Mouse (Mus musculus) kidney, adult 9 months (tissue): ENCODE data around the gene Pla2g2c.

Experiments used
- DNase-seq: peaks from one replicate; pipeline ENCODE4 v3.0.0; 2022

Pla2g2c gene

DNA sequence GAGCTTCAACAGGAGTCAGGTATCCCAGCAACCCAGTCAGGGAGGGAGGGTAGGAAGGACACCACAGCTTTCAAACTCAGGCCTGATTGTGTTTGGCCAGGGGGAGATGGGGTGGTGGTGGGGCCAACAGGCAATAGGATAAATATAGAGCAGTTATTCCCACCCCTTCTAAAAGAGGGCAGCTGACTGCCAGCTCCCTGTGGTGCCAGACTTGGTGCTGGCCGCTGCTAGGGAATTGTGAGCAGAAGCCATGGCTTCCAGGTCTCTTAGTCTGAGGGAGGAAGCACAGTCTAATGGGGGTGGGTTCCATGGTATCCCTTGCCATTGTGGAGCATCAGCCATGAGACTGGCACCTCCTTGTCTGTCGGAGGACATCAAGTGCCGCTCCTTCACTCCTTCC lies 29.0 kb downstream of the Pla2g2c start:
- DNase-seq: no peak

DNA sequence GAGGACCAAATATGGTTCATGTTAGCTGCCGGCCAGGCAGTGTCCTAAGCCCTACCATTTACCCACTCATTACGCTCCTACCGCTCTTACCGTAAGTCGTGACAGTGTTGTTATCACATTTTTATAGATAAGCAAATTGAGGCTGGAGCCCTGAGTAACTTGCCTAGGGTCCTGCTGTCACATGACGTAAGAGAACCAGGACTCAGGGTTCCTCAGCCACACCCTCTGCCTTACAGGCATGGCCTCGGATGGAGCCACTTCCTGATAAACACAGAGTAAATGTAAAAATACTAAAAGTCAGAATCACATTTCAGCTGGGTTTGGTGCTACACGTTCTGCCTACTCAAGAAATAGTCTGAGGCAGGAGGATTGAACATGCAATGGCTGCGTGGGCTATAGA lies 29.8 kb downstream of the Pla2g2c start:
- no peak for DNase-seq

DNA sequence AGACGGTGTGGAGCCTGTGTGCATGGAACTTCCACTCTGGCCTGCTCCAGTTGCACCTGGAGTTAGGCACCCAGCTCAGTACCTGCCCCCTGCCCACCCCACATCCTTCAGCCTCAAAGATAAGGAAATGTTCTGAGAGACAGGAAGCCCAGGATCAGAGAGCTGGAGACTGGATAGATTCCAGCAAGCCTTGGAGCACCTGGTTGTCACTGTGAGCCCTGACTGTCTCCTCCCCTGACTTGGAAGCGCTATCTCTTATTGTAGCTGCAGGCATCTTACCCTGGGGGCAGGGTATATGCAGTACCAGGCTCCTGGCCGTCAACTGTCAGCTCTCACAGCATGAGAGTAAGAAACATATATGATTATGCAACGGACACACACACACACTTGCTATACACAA lies 30.8 kb downstream of the Pla2g2c start:
- no peak for DNase-seq

DNA sequence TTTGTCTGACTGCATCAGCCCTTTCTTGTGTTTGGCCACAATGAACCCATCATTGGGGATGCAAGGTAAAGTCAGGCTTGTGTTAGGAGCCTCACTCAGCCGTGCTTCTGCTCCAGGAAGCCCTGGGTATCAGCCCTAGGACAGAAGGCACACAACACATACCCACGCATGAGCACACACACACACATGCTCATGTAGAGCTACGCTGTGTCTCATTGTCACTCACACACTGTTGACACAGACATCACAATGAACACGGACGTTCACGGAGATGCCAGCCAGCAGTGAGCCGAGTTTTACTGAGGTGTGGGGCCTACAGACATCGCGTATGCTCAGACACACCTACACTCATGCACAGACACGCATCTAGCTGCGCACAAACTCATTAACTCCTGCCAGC lies 31.4 kb downstream of the Pla2g2c start:
- no peak for DNase-seq

DNA sequence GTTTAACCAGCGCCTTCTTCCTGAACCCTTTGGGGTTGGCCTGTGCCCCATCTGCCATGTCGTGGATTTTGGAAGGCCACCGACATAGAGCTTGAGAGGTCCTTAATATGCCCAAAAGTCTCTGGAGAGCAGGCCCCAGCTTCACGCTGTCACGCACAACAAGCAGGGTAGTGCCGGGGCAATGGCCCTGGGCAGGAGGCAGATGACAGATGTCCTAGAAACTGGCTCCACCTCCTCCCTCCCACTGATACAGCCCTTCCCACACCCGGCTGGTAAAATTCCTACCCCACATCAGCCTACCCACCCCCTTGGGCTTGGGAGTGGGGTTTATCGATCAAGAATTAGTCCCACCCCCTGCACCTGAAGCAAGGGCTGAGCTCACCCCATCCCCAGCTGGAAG lies 32.8 kb downstream of the Pla2g2c start, which contains the start of gene Pla2g2f:
Pla2g2f (minus strand) TSS at position 211 of the 400 bp plus-strand sequence.
- DNase-seq: no peak

DNA sequence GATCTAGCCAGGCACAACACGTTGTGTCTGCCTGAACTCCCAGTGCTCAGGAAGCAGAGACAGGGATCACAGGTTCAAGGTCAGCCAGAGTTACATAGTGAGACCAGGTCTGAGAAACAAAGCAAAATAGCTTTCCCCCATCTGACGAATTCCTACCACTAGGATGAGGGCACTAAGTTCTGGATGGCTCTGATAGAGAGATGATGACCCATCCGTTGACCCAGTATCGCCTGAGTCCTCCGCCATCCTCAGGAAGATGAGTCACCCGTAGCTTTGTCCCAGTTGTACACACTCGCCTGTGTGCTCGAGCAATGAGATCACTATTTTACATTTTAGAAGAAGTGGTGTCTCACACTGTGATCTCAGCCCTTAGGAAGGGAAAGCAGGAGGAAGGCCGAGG lies 37.7 kb downstream of the Pla2g2c start:
- no peak for DNase-seq

DNA sequence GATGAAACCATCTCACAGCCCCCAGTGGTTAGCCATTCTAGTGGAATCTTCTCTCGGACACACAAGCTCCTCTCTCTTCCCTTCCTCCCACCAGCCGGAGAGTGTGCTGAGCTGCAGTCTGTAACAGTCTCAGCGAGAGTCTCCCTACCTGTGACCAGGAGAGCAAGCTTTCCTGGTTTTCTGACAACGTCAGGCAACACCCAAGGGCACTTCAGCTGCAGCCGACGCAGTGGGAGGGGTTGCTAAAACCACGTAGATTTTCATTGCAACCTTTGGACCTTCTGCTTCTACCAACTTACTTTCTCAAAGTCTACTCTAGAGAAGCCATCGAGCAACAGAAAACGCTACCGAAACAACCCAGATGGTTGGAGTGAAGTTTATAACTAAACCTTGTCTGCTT lies 47.4 kb downstream of the Pla2g2c start:
- peak; percentile 40 for DNase-seq

DNA sequence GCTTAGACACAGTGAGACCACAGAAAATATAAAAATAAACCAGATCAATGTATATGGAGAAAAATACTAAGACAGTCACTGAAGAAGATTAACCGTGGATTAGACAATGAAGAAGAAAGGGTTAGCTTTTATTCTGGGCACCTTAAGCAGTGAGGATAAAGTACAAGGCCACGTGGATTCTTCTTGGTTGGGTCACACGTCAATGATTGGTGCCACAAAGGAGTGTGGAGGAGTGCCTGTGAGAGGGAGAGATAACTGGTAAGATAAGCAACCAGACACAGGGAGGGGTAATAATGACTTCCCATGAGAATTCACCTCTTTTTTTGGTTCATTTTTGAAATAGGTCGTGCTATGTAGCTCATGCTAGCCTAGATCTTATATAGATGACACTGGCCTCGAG lies 47.8 kb downstream of the Pla2g2c start:
- DNase-seq: no peak

DNA sequence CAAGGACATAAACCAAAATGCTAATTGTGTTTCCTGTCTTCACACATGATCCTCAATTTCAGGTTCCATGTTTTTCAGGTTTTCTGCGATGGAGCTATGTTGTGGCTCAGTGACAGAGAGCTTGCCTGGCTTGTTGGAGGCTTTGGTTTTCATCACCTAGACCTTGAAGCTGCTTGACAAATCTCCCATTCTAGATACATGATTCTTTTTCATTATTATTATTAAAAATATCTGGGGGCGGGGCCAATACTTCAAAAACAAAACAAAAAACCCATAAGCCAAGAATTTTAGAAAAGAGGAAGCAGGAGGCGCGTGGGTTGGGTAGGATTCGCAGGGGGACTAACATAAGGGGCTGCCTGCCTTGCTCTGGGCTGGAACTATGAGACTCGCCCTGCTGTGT lies 50.8 kb downstream of the Pla2g2c start, which contains the start of gene Pla2g2d:
Pla2g2d (plus strand) TSS at position 301 of the 400 bp plus-strand sequence.
- no peak for DNase-seq

DNA sequence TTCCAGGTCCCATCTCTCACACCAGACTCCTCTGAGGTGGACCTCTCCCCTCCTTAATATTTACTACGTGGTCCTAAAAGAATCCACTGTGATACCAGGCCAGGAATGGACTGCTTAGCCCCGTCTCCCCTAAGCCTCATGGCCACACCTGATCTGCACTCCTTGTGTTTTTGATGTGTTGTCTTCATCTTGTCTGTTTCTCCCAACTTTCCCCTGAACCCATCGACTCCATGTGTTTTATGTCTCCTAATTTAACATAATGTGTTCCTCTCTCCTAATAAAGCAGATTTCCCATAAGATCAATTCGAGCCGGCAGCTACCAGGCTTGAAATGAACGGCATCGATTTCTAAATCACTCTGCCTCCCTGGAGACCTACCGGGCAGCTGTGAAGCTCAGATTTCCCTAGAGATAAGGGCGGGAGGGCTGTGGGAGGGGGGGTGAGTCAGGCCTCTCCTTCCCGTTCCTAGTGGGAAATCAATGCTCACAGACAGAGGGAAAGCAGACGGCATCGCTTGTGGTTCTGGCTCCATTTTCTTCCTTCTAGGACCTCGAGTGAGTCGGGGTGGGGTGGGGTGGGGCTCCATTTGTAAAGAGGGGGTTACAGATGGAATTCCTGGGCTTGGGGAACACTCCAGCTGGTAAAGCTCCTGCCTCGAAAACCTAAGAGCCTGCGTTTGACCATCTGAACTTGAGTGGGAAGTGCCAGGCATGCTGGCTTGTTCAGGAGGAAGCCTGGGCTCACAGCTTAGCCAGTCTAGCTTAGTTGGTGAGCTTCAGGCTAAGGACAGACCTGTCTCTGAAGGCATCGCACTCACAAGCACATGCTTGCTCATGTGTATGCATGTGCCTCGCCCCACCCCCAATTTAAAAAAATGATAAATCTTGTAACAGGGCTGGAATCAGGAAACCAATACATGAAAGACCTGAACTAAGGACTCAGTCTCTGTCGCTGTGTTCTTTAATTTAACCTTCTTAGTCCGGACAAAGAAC lies 53.1 kb downstream of the Pla2g2c start:
- DNase-seq: no peak

DNA sequence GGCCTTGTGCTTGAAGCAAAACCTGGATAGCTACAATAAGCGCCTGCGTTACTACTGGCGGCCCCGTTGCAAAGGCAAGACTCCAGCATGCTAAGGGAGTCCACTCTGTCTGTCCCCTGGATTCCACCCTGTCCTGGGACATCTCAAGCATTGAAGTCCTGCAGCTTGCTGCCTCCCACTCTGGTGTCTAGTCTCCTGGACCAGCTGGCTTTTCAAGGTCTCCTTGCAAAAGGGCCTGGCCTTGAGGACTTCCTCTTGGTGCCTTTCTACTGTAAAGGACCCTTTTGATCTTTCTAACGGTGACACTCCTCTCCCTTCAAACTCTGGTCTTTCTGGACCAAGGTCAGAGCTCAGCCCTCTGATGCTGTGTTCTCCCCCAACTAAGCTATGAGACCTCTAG lies 55.7 kb downstream of the Pla2g2c start:
- no peak for DNase-seq

DNA sequence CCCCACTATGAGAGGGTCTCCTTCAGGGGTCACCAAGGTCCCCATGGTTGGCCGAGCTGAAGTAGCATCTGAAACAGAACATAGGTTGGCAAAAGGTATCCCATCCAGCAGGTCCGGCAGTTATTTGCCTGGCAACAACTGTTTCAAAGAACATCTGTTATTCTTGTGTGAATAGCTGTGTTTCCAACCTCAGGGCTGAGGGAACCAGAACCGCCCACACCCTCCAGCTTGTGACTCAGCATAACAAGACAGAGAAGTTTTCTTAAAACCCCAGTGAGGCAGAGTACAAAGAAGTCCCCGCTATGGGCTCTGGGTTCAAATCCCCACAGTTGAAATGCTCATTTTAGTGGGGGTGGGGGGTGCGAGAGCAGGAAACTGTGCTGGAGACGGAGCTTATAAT lies 57.5 kb downstream of the Pla2g2c start:
- no peak for DNase-seq

DNA sequence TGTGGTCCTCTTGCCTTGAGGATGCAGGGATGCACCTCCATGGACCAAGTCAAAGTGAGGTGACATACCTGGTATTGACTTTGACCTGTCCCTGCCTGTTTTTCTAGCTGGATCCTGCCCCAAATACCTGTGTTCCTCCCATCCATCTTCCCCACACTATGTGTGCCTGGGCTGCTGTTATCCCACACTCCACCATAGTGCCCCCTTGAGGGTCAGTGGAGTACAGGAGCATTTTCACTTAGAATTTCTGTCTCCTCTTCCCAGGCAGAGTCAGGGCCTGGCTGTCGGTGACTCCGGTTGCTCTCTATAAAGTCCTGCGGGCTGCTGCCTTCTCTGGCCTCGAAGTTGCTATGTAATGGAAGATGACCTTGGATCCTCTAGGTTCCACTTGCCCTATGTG lies 61.1 kb downstream of the Pla2g2c start:
- no peak for DNase-seq

DNA sequence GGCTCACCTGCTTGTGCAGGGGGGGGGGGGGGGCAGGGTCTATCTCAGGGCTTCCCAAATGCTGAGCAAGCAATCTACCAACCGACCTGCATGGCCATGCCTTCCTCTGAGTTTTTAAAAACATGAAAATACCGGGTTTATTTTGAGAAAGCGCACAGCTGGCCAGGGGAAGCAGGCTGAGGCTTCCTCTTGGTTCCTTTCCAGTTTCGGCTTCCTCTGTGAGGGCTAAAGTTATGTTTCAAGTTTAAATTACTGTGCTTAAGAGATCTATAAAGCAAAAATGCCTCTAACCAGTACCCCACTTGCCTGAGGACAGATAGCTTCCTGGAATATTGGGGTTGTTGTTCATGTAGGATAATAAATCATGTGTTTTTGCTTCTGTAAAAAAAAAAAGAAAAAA lies 61.5 kb downstream of the Pla2g2c start:
- DNase-seq: peak; percentile 32

DNA sequence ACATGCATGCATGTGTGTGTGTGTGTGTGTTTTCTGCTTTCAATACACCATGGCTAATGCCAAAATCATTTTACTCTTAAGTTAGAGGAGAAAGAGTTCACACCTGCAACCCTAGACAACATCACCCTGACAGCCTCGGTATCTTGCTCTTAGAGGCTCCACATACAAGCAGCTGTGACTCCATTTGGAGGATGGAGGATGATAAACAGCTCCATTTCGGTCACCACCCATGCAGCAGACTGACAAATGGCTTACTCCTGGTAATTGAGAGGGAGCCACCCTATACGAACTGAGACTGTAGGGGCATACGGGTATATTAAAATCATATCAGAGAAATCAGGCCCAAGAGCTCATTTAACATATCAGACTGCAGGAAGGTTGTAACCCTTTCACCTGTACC lies 63.8 kb downstream of the Pla2g2c start:
- DNase-seq: no peak

DNA sequence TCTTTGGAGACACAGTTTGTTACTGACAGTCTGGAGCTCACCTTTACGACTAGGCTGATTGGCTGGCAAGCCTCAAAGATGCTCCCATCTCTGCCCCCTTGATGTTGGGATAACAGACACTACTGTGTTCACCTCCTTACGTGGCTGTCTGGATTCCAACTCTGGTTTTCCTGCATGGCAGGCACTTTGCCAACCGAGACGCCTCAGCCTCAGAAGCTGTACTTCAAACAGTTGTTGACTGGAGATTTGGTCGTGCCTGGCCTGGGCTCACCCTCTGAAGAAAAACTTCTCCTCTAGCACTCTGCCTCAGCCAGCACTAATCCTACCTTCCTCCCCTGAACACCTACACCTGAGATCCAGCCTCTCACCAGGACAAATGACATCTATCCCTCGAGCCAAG lies 66.9 kb downstream of the Pla2g2c start:
- DNase-seq: no peak

DNA sequence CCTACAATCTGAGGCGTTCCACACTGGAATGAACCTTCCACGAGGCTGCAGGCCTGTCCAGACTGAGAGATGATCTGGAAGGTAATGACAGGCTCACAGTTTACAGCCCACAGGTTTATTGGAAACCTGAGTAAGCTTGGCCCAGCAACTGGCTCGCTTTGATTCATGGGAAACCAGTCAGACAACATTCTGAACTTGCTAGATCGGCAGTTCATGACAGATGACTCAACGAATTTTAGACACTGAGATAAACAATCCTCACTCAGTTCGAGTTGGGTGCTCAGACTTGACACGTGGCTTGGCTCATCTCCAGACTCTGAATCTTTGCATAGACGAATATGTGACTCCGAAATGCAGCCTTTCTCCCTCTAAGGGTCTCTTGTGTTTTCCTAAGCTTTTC lies 68.0 kb downstream of the Pla2g2c start:
- DNase-seq: peak; percentile 54

DNA sequence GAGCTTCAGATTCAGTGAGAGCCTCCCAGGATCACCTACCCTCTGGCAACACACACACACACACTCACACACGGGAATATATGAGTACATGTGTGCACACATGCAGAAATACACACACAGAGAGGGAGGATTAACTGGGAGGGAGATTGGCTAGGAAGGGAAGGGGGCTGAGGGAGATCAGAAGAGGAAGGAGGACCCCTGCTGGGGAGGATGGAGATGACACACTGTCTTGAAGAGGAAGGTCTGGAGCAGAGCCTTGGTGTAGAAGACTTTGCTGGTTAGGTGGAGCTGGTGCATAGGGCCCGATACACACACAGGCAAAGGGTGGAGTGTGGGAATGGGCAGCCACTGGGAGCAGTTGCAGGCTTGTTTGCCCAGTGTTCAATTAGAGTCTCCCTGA lies 68.7 kb downstream of the Pla2g2c start:
- peak; percentile 53 for DNase-seq

DNA sequence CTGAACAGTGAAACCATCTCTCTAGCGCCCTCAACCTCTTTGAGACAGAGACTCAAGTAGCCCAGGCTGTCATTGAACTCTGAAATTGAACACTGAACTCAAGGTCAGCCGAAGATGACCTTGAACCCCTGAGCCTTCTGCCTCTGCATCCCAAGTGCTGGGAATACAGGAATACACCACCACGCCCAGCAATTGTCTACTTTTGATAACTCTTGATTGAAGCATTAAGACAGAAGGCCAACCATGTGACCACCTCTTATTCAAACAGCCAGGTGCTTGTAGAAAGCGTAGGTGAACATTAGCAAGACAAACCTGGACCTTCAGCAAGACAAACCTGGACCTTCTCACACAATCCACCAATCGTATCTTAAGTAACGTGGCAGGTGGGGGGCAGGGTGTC lies 69.8 kb downstream of the Pla2g2c start:
- no peak for DNase-seq
